Mouse (Mus musculus) embryonic facial prominence, embryonic 10.5 days (tissue): ENCODE results near the gene Adam11. TPM values are rescaled to one million over a fixed set of nuclear protein-coding genes. Genes with fewer than 3 reads are reported as not detected.

ENCODE experiments used
- DNase-seq: peaks from one replicate; pipeline ENCODE4 v3.0.0-alpha.2; 2017; ENCODE audit warnings: low spot score
- H3K27ac ChIP-seq: fragments of 300-500 bp; sonication (generic); replicated peaks from 2 replicates; pipeline ENCODE4 v1.5.1; 2016; ENCODE audit warnings: mild to moderate bottlenecking
- H3K27me3 ChIP-seq: fragments of 300-500 bp; sonication (generic); replicated peaks from 2 replicates; pipeline ENCODE4 v1.6.1; 2016; ENCODE audit warnings: low read depth, mild to moderate bottlenecking; ENCODE audit not compliant: poor library complexity, severe bottlenecking
- H3K36me3 ChIP-seq: fragments of 300-500 bp; sonication (generic); replicated peaks from 2 replicates; pipeline ENCODE4 v1.6.1; 2016; ENCODE audit warnings: mild to moderate bottlenecking, moderate library complexity
- H3K4me1 ChIP-seq: fragments of 300-500 bp; sonication (generic); 2 replicates; pipeline ENCODE4 v1.6.1; 2016
- H3K4me3 ChIP-seq: fragments of 300-500 bp; sonication (generic); 2 replicates; pipeline ENCODE4 v1.5.1; 2016; ENCODE audit warnings: mild to moderate bottlenecking, moderate library complexity
- H3K9me3 ChIP-seq: fragments of 300-500 bp; sonication (generic); 2 replicates; pipeline ENCODE4 v1.6.1; 2016; ENCODE audit warnings: mild to moderate bottlenecking
- WGBS: fragments of 180-500 bp; shearing (Covaris S2); methylation state at CpG from one replicate; pipeline ENCODE4 v1.1.7; 2016; 5-methylcytosine and 5-hydroxymethylcytosine counted together
- polyA plus RNA-seq: library from polyadenylated mRNA; unstranded; fragments of >200 nt; fragmentation: Nextera tagmentation; extraction: Ambion mirVana; gene quantifications from 2 replicates; pipeline ENCODE4 v1.2.1, GENCODE M21; 2016

Gene Adam11
- polyA plus RNA-seq, 1 experiment from 2014 or later = 21.0 TPM

- Histone ChIP-seq H3K4me3 (no peak overlapping the region), H3K9me3 (no peaks in the 10 kb centered on the region), H3K4me1 (peaks cover 35% of the 10 kb centered on the region), H3K27ac (no peak overlapping the region), H3K36me3 (no peaks in the 10 kb centered on the region), H3K27me3 (0 out of 2 replicates have a peak, but pooled peaks cover 9% of the 10 kb centered on the region)
- no peak for DNase-seq
- 5% methylated on average over 3 of the region's 3 CpGs for WGBS
These were observed 59.2 kb downstream of the Adam11 start for GRCm38 (mm10) chr11:102820432-102820831.

- DNase-seq = no peak
- 57% methylated on average over 6 of the region's 6 CpGs for WGBS
These were observed 60.0 kb downstream of the Adam11 start for GRCm38 (mm10) chr11:102821231-102821630.

GRCm38 (mm10) chr11:102826476-102826875 lies 65.2 kb downstream of the Adam11 start:
- H3K4me1 ChIP-seq = 0 out of 2 replicates have a peak, but pooled peaks cover 5% of the 10 kb centered on the region
- no peaks in the 10 kb centered on the region; the same call in 1 of the 2 replicates for H3K9me3 ChIP-seq
- no peak overlapping the region for H3K4me3 ChIP-seq
- H3K27ac ChIP-seq = no peak overlapping the region
- H3K27me3 ChIP-seq = 0 out of 2 replicates have a peak, but pooled peaks cover 9% of the 10 kb centered on the region
- 68% methylated on average over 2 of the region's 2 CpGs for WGBS
- H3K36me3 ChIP-seq = no peaks in the 10 kb centered on the region
- DNase-seq = no peak

More at GRCm38 (mm10) chr11:102821231-102821630, 60.0 kb downstream of the Adam11 start:
- H3K27me3 ChIP-seq = 0 out of 2 replicates have a peak, but pooled peaks cover 9% of the 10 kb centered on the region
- no peaks in the 10 kb centered on the region for H3K9me3 ChIP-seq
- no peaks in the 10 kb centered on the region for H3K36me3 ChIP-seq
- H3K27ac ChIP-seq = no peak overlapping the region
- H3K4me1 ChIP-seq = peaks cover 28% of the 10 kb centered on the region
- H3K4me3 ChIP-seq = no peak overlapping the region

- WGBS = 52% methylated on average over 4 of the region's 4 CpGs
- no peaks in the 10 kb centered on the region; the same call in 1 of the 2 replicates for H3K9me3 ChIP-seq
- H3K4me1 ChIP-seq = 0 out of 2 replicates have a peak, but pooled peaks cover 5% of the 10 kb centered on the region
- H3K36me3 ChIP-seq = no peaks in the 10 kb centered on the region
- H3K4me3 ChIP-seq = no peak overlapping the region
- no peak overlapping the region for H3K27ac ChIP-seq
- DNase-seq = no peak
- 0 out of 2 replicates have a peak, but pooled peaks cover 9% of the 10 kb centered on the region for H3K27me3 ChIP-seq
These were observed 65.9 kb downstream of the Adam11 start for GRCm38 (mm10) chr11:102827097-102827496.

Other genes starting within 250 kb of the Adam11 start
- gene Gpatch8, start 205.0 kb upstream of the Adam11 start, polyA plus RNA-seq = 74.6 and 76.7 TPM in 2 replicates
- gene Gm11627, start 182.0 kb upstream of the Adam11 start, polyA plus RNA-seq = 5.3 and 6.2 TPM in 2 replicates
- 45.8 and 49.0 TPM in 2 replicates for gene Fzd2, start 157.0 kb upstream of the Adam11 start, polyA plus RNA-seq
- 0.39 and 0.40 TPM in 2 replicates for gene Meioc, start 97.7 kb upstream of the Adam11 start, polyA plus RNA-seq
- gene Ccdc43, start 63.7 kb upstream of the Adam11 start, polyA plus RNA-seq = 58.1 and 59.8 TPM in 2 replicates
- gene Gjc1, start 58.3 kb downstream of the Adam11 start, polyA plus RNA-seq = 80.7 and 89.6 TPM in 2 replicates
- gene Higd1b, start 74.4 kb downstream of the Adam11 start, polyA plus RNA-seq = not detected in 2 replicates
- 347 and 348 TPM in 2 replicates for gene Eftud2, start 119.5 kb downstream of the Adam11 start, polyA plus RNA-seq
- gene Ccdc103, start 119.8 kb downstream of the Adam11 start, polyA plus RNA-seq = 1.4 and 1.8 TPM in 2 replicates
- gene Fam187a, start 123.7 kb downstream of the Adam11 start, polyA plus RNA-seq = not detected in 2 replicates
- gene Gfap, start 139.5 kb downstream of the Adam11 start, polyA plus RNA-seq = 0.14 and 0.16 TPM in 2 replicates
- 12.1 and 13.0 TPM in 2 replicates for gene Kif18b, start 163.7 kb downstream of the Adam11 start, polyA plus RNA-seq
- gene C1ql1, start 185.2 kb downstream of the Adam11 start, polyA plus RNA-seq = 1.5 and 2.7 TPM in 2 replicates